Mouse (Mus musculus) G1E (cell line): ENCODE measurements around the gene Neurog1.

ENCODE experiments used
- CTCF ChIP-seq: IDR thresholded peaks from 2 replicates; pipeline ENCODE4 v1.5.1; 2012; ENCODE audit warnings: low read depth, low read length, inconsistent platforms, mixed read lengths
- GATA1 ChIP-seq: IDR thresholded peaks from 2 replicates; pipeline ENCODE4 v1.6.1; 2012; ENCODE audit warnings: borderline replicate concordance, low read length, inconsistent platforms, mixed read lengths
- TAL1 ChIP-seq: conservative IDR thresholded peaks from 2 replicates; pipeline ENCODE4 v1.6.1; 2012; ENCODE audit warnings: low read depth, low read length, inconsistent platforms, mixed read lengths

- TF ChIP-seq CTCF (no peak), GATA1 (no peak), TAL1 (no peak)
Observed at GRCm38 (mm10) chr13:56221129-56221910, 30.6 kb downstream of the Neurog1 start.
